Mouse (Mus musculus) ES-E14 (cell line): ENCODE results near the gene Olfr145.

Experiments used
- CHD2 ChIP-seq: IDR thresholded peaks from 2 replicates; pipeline ENCODE4 v1.6.1; 2014; ENCODE audit warnings: mild to moderate bottlenecking, low read depth, low read length, inconsistent platforms
- HCFC1 ChIP-seq: IDR thresholded peaks from 2 replicates; pipeline ENCODE4 v1.6.1; 2012; ENCODE audit warnings: low read length, inconsistent platforms, borderline replicate concordance; ENCODE audit not compliant: insufficient read depth
- ZC3H11A ChIP-seq: IDR thresholded peaks from 2 replicates; pipeline ENCODE4 v1.6.1; 2012; ENCODE audit warnings: low read depth, mild to moderate bottlenecking, inconsistent platforms, low read length, borderline replicate concordance
- ZNF384 ChIP-seq: IDR thresholded peaks from 2 replicates; pipeline ENCODE4 v1.6.1; 2012; ENCODE audit warnings: low read depth, low read length, inconsistent platforms

- no peak for TF ChIP-seq ZC3H11A
- no peak for TF ChIP-seq CHD2
- TF ChIP-seq HCFC1: no peak
- TF ChIP-seq ZNF384: no peak
Measured at GRCm38 (mm10) chr9:37926019-37927013, 29.8 kb downstream of the Olfr145 start.
